Mouse (Mus musculus) gastrocnemius, postnatal 14 days (tissue): ENCODE data around the gene Tbc1d14. TPM values are rescaled to one million over a fixed set of nuclear protein-coding genes. Genes with fewer than 3 reads are reported as not detected.
A peak's percentile ranks its signal among the peaks of the same experiment; 100 is the strongest.

Experiments used
- DNase-seq: peaks from one replicate; pipeline ENCODE4 v3.0.0; 2021; ENCODE audit warnings: mixed read lengths
- intact Hi-C: fragments of 180-260 bp; cut with DNase I; formaldehyde crosslinking; loops from one replicate; pipeline ENCODE4 v1.15.1; 2025; ENCODE audit warnings: low total_unique reads
- total RNA-seq, 2 experiments: library from RNA; stranded (reverse); gene quantifications; 2 replicates each; pipeline ENCODE4 v1.2.3; 2021

The Tbc1d14 gene
- total RNA-seq, 2 experiments from 2014 or later: 13.9 to 14.6 TPM

GRCm38 (mm10) chr5:36581259-36581923 lies 11.7 kb downstream of the Tbc1d14 start:
- intact Hi-C loops: loop anchor here (10.0 kb wide), 1 partner anchor 97 kb away; the partner anchor contains the start of genes Ccdc96 and Tada2b
- no peak for DNase-seq

GRCm38 (mm10) chr5:36579967-36580366 lies 13.1 kb downstream of the Tbc1d14 start:
- DNase-seq: no peak
- intact Hi-C loops: loop anchor here (5.0 to 10.0 kb wide), 2 partner anchors 48 to 95 kb away; partner anchors contain the start of genes Ccdc96 and Tada2b

GRCm38 (mm10) chr5:36578982-36579381 lies 14.1 kb downstream of the Tbc1d14 start:
- no peak for DNase-seq
- intact Hi-C loops: loop anchor here (5.0 kb wide), 1 partner anchor 47 kb away; no protein-coding TSS in a partner anchor

DNA sequence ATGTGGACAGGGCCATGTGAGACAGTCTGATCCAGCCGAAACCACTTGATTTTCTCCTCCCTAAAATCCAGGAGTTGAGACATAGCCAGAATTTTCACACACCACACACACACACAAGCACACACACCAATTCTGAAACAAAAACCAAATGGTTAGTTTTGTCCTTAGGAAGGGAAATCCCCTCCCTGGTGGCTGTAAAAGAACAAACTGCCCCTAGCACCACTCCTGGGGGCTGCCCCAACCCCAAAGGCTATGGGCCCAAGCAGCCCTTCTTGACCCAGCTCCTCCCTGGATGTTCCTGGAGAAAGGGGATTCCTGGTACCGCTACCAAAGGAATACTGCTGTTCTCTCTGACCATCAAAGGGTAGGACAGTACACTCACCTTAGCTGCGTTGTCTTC lies 16.6 kb downstream of the Tbc1d14 start:
- no peak for DNase-seq
- intact Hi-C loops: loop anchor here (5.0 kb wide), 1 partner anchor 44 kb away; no protein-coding TSS in a partner anchor

DNA sequence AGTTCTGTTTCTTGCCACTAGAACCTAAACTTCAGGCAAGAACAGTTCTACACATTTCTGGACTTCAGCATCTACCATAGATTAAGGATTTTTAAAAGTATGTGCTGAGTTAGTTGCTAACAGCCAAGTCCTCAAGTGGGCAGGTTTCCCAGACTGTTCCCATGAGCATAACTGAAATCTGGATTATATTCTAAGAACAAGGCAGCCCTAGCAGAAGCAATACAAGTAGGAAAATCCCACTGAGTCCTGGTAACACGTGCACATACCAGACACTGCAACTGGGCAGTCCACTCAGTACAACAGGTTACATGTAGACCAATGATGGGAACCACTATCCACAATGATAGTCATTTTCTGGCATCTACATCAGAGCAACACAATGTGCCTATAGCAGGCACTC lies 17.3 kb downstream of the Tbc1d14 start:
- peak; percentile 37 for DNase-seq
- intact Hi-C loops: loop anchor here (5.0 kb wide), 1 partner anchor 43 kb away; no protein-coding TSS in a partner anchor

DNA sequence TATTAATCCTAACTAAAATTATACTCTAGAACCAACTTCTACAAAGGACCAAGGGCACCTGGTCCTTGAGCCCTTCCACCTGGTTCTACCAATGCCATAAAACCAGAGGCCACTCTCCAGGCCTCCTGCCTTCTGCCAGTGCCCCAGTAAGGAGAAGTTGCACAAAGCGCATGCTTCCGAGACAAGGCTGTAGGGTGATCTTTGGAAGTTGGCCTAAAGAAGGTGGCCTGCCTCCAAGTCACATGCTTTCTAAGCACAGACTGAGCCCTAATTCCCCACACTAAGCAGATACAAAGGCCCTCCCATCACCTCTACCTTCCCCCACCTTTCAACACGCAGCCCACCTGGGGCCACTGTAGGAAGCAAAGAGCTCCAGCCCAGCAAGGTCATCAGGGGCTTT lies 17.8 kb downstream of the Tbc1d14 start:
- intact Hi-C loops: loop anchor here (5.0 kb wide), 1 partner anchor 43 kb away; no protein-coding TSS in a partner anchor
- DNase-seq: no peak

DNA sequence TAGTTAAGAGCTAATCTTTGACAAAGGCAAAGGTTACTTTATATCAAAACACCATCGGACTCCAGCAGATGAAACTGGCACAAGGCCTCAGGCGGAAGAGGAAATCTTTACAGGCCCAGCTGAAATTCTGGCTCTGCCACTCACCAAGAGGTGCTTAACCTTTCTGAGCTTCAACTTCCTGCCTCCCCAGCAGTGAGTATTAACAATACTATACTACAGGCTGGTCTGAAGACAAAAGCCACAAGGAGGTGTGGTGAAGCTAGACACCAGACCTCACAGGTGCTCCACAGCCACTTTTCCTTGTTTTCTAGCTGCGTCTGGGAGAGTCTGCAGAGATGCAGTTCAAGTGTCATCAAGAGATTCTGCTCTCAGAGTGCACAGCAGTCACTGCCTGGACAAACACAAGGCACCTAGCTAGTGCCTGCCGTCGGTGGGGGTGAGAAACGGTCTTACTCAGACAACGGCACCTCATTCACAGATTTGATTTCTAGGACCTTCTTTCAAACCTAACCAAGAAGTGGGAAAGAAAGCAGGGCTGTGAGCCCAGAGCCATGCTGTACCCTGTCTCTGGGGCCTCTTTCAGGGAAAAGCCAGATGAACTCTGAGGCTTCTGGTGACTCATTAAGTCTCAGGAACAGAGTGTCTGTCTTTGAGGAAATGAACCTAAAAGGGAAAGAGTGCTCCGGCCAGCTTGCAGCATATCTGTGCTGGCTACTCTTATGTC lies 18.8 kb downstream of the Tbc1d14 start:
- DNase-seq: no peak
- intact Hi-C loops: no loop called here

DNA sequence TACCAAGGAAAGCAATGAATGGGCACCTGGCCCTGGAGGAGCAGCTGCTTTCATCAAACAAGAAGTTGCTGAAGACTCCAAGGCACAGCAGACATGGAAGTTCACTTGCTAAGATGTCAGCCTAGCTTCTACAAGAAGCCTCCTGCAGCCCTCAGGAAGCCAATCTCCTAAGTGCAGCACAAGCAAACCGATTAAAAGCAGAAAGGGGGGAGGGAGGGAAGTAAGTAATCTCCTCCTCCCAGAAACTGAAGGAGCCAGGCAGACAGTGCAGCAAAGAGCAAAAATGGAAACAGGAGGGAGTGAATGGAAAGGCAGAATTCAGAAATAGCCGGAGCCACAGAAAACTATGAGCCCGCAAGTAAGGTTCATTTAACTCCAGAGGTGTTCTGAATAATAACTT lies 19.7 kb downstream of the Tbc1d14 start:
- no peak for DNase-seq
- intact Hi-C loops: no loop called here

- intact Hi-C loops: no loop called here
- no peak for DNase-seq
These were observed 21.7 kb downstream of the Tbc1d14 start for GRCm38 (mm10) chr5:36571371-36571770.

DNA sequence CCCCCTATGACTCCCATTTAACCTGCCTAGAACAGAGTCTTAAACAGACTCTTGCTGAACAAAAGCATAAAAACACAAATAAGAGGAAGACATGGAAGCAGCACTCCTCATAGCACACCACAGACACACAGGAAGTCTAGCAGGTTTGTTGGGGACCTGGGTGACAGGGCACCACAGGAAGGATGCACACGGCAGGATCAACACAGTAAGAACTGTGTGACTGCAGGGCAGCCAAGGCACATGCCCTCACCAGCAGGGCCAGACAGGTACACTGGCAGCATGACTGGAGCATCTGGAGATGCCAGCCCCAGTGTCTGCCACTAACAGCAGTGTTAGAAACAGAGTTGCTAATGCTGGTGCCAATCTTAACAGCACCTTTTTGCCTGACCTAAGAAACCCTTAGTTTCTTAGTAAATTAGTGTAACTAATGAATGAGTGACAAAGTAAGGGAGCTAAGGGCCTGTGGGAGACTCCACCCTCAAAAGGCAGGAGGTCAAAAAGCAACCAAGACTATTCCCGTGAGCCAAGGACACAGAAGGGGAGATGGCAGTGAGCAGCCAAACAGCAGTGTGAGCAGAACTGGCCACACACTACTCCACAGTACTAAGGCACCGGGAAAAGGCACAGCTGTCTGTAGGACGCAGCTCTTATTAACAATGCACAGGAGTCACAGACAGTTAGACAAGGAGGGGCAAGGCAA lies 22.4 kb downstream of the Tbc1d14 start:
- intact Hi-C loops: no loop called here

DNA sequence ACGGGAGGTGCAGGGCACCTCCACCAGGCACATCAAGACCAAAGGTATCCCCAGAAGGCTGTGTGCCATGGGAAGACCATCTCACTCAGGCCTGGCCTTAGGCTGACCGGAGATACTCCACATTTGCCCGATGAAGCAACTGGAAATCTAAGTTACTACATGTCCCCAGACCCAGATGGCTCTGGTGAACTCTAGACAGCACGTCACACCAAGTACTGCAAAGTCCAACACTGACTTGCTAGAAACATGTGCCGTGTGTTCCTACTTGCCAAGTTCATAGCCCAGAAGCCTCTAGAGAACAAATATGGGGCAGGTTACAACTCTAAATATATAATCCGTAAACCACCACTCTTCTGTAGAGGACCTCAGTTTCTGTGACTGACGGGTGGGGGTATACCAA lies 23.0 kb downstream of the Tbc1d14 start:
- intact Hi-C loops: no loop called here
- no peak for DNase-seq

More for the DNA sequence above, 22.4 kb downstream of the Tbc1d14 start:
- DNase-seq: no peak

DNA sequence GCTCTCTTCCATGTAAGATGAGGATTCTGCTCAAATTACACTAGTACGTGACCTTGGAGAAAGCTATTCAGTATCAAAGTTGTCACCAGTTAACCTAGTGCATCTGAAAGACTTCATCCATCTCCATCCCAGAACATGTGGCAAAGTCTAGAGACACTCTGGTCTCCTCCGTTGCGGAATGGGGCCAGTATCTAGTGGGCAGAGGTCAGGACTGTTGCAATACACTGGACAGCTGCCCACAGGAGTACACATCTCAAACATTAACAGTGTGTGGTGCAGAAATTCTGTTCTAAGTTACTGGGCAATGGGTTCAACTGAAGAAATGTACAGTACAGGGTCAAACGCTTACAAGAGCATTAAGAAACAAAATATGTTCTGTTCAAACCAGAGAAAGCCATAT lies 25.0 kb downstream of the Tbc1d14 start:
- intact Hi-C loops: no loop called here
- DNase-seq: peak; percentile 32

DNA sequence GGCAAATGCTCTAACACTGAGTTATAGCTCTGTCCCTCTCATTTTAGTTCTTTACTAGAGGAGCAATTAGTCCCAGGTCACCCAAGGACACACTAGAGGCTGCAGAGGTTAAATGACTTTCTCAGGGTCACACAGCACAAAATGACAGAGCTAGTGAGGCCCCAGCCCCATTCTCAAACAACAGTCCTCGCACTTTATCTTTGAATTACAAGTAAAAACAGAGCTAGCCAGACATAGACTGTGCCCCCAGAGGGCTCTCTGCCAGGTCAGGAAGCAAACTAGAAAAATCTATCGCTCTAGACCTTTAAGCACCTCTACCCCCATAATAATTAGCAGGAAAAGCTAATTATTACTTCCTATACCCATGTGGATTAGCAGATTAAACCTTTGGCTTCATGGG lies 25.4 kb downstream of the Tbc1d14 start:
- no peak for DNase-seq
- intact Hi-C loops: no loop called here

DNA sequence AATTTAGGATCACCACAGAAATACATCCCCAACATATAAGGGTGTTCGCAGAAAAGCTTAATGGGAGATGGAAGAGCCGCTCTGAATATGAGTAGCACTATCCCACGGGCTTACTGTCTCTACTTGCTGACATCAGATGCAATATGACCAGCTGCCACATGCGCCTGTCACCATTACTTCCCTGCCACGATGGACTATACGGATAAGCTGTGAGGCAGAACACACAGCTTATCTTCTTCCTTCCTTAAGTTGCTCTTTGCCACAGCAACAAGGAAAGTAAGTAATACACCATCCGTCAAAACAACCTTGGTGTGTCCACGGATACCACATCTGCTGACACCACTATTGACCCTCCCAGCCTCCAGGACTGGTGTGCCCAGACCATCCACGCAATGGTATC lies 28.5 kb downstream of the Tbc1d14 start:
- DNase-seq: no peak

DNA sequence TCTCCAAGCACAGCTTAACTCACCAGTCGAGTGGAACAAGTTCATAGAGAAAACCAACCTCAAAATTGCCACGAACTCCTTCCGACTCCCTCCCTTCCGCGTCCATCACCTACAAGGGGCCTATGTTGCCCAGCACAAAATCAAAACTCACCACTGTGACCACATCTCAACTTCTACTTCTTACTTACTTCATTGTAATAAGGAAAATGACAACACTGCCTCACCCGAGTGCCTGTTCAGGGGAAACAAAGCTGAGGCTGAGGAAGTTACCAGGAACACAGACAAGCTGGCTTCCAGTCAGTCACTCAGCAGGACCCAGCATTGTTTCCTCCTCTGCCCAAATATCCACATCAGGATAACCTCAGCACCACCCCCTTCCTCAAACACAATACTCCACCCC lies 29.3 kb downstream of the Tbc1d14 start:
- intact Hi-C loops: no loop called here
- DNase-seq: no peak

More for the DNA sequence above, 28.5 kb downstream of the Tbc1d14 start:
- intact Hi-C loops: no loop called here

GRCm38 (mm10) chr5:36562791-36563445 lies 30.2 kb downstream of the Tbc1d14 start:
- DNase-seq: no peak
- intact Hi-C loops: no loop called here

- DNase-seq: no peak
- intact Hi-C loops: no loop called here
These were observed 31.6 kb downstream of the Tbc1d14 start for GRCm38 (mm10) chr5:36561509-36561908.

DNA sequence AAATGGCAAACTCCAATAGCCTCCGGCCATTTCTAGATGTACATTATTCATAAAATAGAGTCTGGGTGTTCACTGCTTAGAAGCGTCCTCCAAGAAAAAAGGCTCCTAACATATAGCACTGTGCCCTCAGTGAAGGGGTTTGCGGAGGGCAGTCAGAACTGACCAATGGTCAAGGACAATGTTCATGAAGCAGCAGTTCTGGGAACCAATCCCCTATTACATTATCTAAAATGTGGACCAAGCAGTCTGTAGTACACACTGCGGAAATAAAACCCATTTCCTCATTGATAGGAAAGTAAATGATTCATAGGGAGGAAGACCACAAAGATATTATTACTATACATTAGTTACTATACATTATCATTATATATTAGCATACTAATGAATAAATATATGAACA lies 32.6 kb downstream of the Tbc1d14 start:
- DNase-seq: no peak
- intact Hi-C loops: no loop called here

GRCm38 (mm10) chr5:36559510-36560235 lies 33.4 kb downstream of the Tbc1d14 start:
- intact Hi-C loops: no loop called here
- DNase-seq: no peak
